In genomic region chr5:122054130-122054843, GRCm38 (mm10) we compare ENCODE assay signal across 8 mouse cellular contexts. TPM values are rescaled to one million over a fixed set of nuclear protein-coding genes. Genes with fewer than 3 reads are reported as not detected.
DNase-seq lines count a peak whose midpoint lies in the region; ATAC-seq lines count a peak whose summit lies in the region.

No protein-coding gene starts in this region.

- WGBS in embryonic facial prominence, embryonic 10.5 days, result 37% methylated on average over 13 of the region's 13 CpGs
- WGBS in heart, embryonic 16.5 days, result 40% methylated on average over 13 of the region's 13 CpGs
- 39% methylated on average over 13 of the region's 13 CpGs for WGBS in midbrain, embryonic 10.5 days

- no peak overlapping the region for H3K9ac ChIP-seq in heart, embryonic 16.5 days (ENCODE audit: low read length)

- DNase-seq in thymus, postnatal 4 days, result peak; percentile 28
- no peak for DNase-seq in thymus, postnatal 25 days
- peak; percentile 41 for DNase-seq in embryonic facial prominence, embryonic 10.5 days (ENCODE audit: low spot score)
- DNase-seq in kidney, postnatal 36 days, result peak; percentile 64 to 68
- DNase-seq in midbrain, embryonic 10.5 days (ENCODE audit: low spot score), result peak; percentile 57
- DNase-seq in yolk sac, embryonic 10.5 days (ENCODE audit: low spot score), result peak; percentile 35

- no peaks in the 10 kb centered on the region for H3K36me3 ChIP-seq in embryonic facial prominence, embryonic 10.5 days (replicated peaks)
- H3K36me3 ChIP-seq in heart, embryonic 16.5 days (ENCODE audit: control insufficient read depth, insufficient read depth), result no peaks in the 10 kb centered on the region
- H3K36me3 ChIP-seq in midbrain, embryonic 10.5 days, result no peaks in the 10 kb centered on the region

- H3K4me2 ChIP-seq in heart, embryonic 16.5 days (ENCODE audit: low read depth, low read length), result peak overlapping the region; percentile 57

- ATAC-seq in heart, embryonic 16.5 days (replicated peaks; ENCODE audit: extremely low read depth, insufficient read depth, low FRiP score), result peak; percentile 33; the same call in 1 of the 2 replicates
- no peak for ATAC-seq in monocyte, adult 5-6 weeks (replicated peaks; ENCODE audit: insufficient number of reproducible peaks, low FRiP score, low TSS enrichment, poor library complexity, severe bottlenecking)

- H3K4me1 ChIP-seq in embryonic facial prominence, embryonic 10.5 days, result peaks cover 41% of the 10 kb centered on the region
- H3K4me1 ChIP-seq in heart, embryonic 16.5 days (ENCODE audit: control insufficient read depth, insufficient read depth, low read length), result peaks cover 7% of the 10 kb centered on the region
- peaks cover 45% of the 10 kb centered on the region for H3K4me1 ChIP-seq in midbrain, embryonic 10.5 days

- peaks cover 46% of the 10 kb centered on the region for H3K27me3 ChIP-seq in embryonic facial prominence, embryonic 10.5 days (replicated peaks; ENCODE audit: low read depth, poor library complexity, severe bottlenecking)
- peaks cover 10% of the 10 kb centered on the region for H3K27me3 ChIP-seq in heart, embryonic 16.5 days (ENCODE audit: control insufficient read depth, insufficient read depth, low read length)
- peaks cover 40% of the 10 kb centered on the region for H3K27me3 ChIP-seq in midbrain, embryonic 10.5 days (ENCODE audit: low read depth, poor library complexity, severe bottlenecking)

- H3K9me3 ChIP-seq in embryonic facial prominence, embryonic 10.5 days, result peaks cover 9% of the 10 kb centered on the region
- peaks cover 7% of the 10 kb centered on the region for H3K9me3 ChIP-seq in heart, embryonic 16.5 days (replicated peaks; ENCODE audit: control insufficient read depth, low read length)
- peaks cover 9% of the 10 kb centered on the region for H3K9me3 ChIP-seq in midbrain, embryonic 10.5 days (replicated peaks)

- peak overlapping the region; percentile 42 for H3K4me3 ChIP-seq in embryonic facial prominence, embryonic 10.5 days
- H3K4me3 ChIP-seq in heart, embryonic 16.5 days (ENCODE audit: low read length), result no peak overlapping the region
- H3K4me3 ChIP-seq in midbrain, embryonic 10.5 days, result peak overlapping the region; percentile 40

- 0 out of 2 replicates have a peak overlapping the region, but pooled peaks have one; percentile 32 for H3K27ac ChIP-seq in embryonic facial prominence, embryonic 10.5 days (replicated peaks)
- H3K27ac ChIP-seq in heart, embryonic 16.5 days (ENCODE audit: low read length), result no peak overlapping the region
- H3K27ac ChIP-seq in midbrain, embryonic 10.5 days (replicated peaks), result peak overlapping the region; percentile 64

RNA-seq across cellular contexts. Expression of gene Cux2, which starts 4.4 kb away (rescaled TPM):
- polyA plus RNA-seq in embryonic facial prominence, embryonic 10.5 days (2016; fragmentation: Nextera tagmentation; extraction: Ambion mirVana), result 4.9 and 5.1 TPM in 2 replicates
- 3.0 and 3.7 TPM in 2 replicates for polyA plus RNA-seq in heart, embryonic 16.5 days (2015; fragmentation: Nextera tagmentation; extraction: Ambion mirVana)
- polyA plus RNA-seq in midbrain, embryonic 10.5 days (2016; fragmentation: Nextera tagmentation; extraction: Ambion mirVana), result 6.4 and 10.2 TPM in 2 replicates
- not detected in 3 replicates for total RNA-seq in monocyte, adult 5-6 weeks (2017)

RNA-seq across cellular contexts. Expression of gene Myl2, which starts 46.5 kb away (rescaled TPM):
- polyA plus RNA-seq in embryonic facial prominence, embryonic 10.5 days (2016; fragmentation: Nextera tagmentation; extraction: Ambion mirVana), result 0.57 TPM in 1 of 2 replicates, not detected in the other
- 7,978 and 9,755 TPM in 2 replicates for polyA plus RNA-seq in heart, embryonic 16.5 days (2015; fragmentation: Nextera tagmentation; extraction: Ambion mirVana)
- 0.43 and 0.59 TPM in 2 replicates for polyA plus RNA-seq in midbrain, embryonic 10.5 days (2016; fragmentation: Nextera tagmentation; extraction: Ambion mirVana)
- total RNA-seq in monocyte, adult 5-6 weeks (2017), result not detected in 3 replicates

Comparison
In these comparisons a context has a peak if more than half of its experiments do, and no peak if none do; other contexts are left out.
1. RNA of gene Myl2, which starts 46.5 kb away (polyA plus RNA-seq): 7,978 to 9,755 TPM in heart, embryonic 16.5 days; 0.43 to 0.59 TPM in midbrain, embryonic 10.5 days and 0.57 TPM in embryonic facial prominence, embryonic 10.5 days; every median in the first group is over 1,000 times any median in the second.